Mouse (Mus musculus) kidney, postnatal 0 days (tissue): ENCODE measurements around the gene Gcsam. TPM values are rescaled to one million over a fixed set of nuclear protein-coding genes. Genes with fewer than 3 reads are reported as not detected.

Experiments
- ATAC-seq: fragments of 200-750 bp; cut with Nextera tagmentation; replicated peaks from 2 replicates; pipeline ENCODE4 v1.8.0; 2017; ENCODE audit warnings: low read depth, moderate number of reproducible peaks, moderate TSS enrichment, moderate library complexity; ENCODE audit not compliant: low FRiP score
- DNase-seq: peaks from one replicate; pipeline ENCODE4 v3.0.0-alpha.2; 2016; ENCODE audit warnings: low spot score
- H3K27ac ChIP-seq: fragments of 300-500 bp; sonication (generic); 2 replicates; pipeline ENCODE4 v1.5.1; 2014; ENCODE audit warnings: mild to moderate bottlenecking
- H3K27me3 ChIP-seq: fragments of 300-500 bp; sonication (generic); 2 replicates; pipeline ENCODE4 v1.6.1; 2014; ENCODE audit warnings: low read length, mixed read lengths; ENCODE audit not compliant: insufficient read depth
- H3K36me3 ChIP-seq: fragments of 300-500 bp; sonication (generic); 2 replicates; pipeline ENCODE4 v1.6.1; 2014; ENCODE audit warnings: low read length, mixed read lengths; ENCODE audit not compliant: insufficient read depth
- H3K4me1 ChIP-seq: fragments of 300-500 bp; sonication (generic); replicated peaks from 2 replicates; pipeline ENCODE4 v1.6.1; 2014; ENCODE audit warnings: antibody characterized with exemption, low read length, mixed read lengths; ENCODE audit not compliant: insufficient read depth
- H3K4me2 ChIP-seq: fragments of 300-500 bp; sonication (generic); 2 replicates; pipeline ENCODE4 v1.6.1; 2014; ENCODE audit warnings: mild to moderate bottlenecking, low read length, moderate library complexity, mixed read lengths
- H3K4me3 ChIP-seq: fragments of 300-500 bp; sonication (generic); replicated peaks from 2 replicates; pipeline ENCODE4 v1.5.1; 2014; ENCODE audit warnings: low read depth, low read length
- H3K9ac ChIP-seq: fragments of 300-500 bp; sonication (generic); 2 replicates; pipeline ENCODE4 v1.6.1; 2014; ENCODE audit warnings: low read depth, low read length
- H3K9me3 ChIP-seq: fragments of 300-500 bp; sonication (generic); replicated peaks from 2 replicates; pipeline ENCODE4 v1.6.1; 2016; ENCODE audit warnings: low read length, inconsistent platforms, mixed read lengths
- CTCF ChIP-seq: IDR thresholded peaks from 2 replicates; pipeline ENCODE4 v1.5.1; 2016; ENCODE audit warnings: antibody characterized with exemption, low read depth, mild to moderate bottlenecking, moderate library complexity
- WGBS: fragments of 180-500 bp; shearing (Covaris S2); extraction: QIAGEN DNeasy Blood & Tissue Kit; methylation state at CpG from one replicate; pipeline ENCODE4 v1.1.7; 2014; 5-methylcytosine and 5-hydroxymethylcytosine counted together
- polyA plus RNA-seq: library from polyadenylated mRNA; unstranded; fragments of >200 nt; fragmentation: Nextera tagmentation; extraction: Ambion mirVana; gene quantifications from 2 replicates; pipeline ENCODE4 v1.2.1, GENCODE M21; 2015

The Gcsam gene
- polyA plus RNA-seq, 1 experiment from 2014 or later, result 0.16 TPM

GRCm38 (mm10) chr16:45641301-45641700 lies 31.1 kb downstream of the Gcsam start:
- Histone ChIP-seq H3K4me1 (no peaks in the 10 kb centered on the region), H3K36me3 (no peaks in the 10 kb centered on the region), H3K4me2 (no peak overlapping the region), H3K4me3 (no peak overlapping the region), H3K9me3 (no peaks in the 10 kb centered on the region), H3K27me3 (no peaks in the 10 kb centered on the region), H3K9ac (no peak overlapping the region), H3K27ac (no peak overlapping the region)
- 59% methylated on average over 3 of the region's 3 CpGs for WGBS
- no peak for TF ChIP-seq CTCF
- DNase-seq (no peak), ATAC-seq (no peak)

- WGBS, result 83% methylated on average over 3 of the region's 3 CpGs
- no peak overlapping the region for H3K27ac ChIP-seq
- no peak for ATAC-seq
- H3K4me2 ChIP-seq, result no peak overlapping the region
- no peak overlapping the region for H3K4me3 ChIP-seq
- TF ChIP-seq CTCF, result no peak
- H3K9ac ChIP-seq, result no peak overlapping the region
- no peaks in the 10 kb centered on the region for H3K36me3 ChIP-seq
- no peak for DNase-seq
- no peaks in the 10 kb centered on the region for H3K4me1 ChIP-seq
- H3K9me3 ChIP-seq, result no peaks in the 10 kb centered on the region
- H3K27me3 ChIP-seq, result no peaks in the 10 kb centered on the region
Measured at GRCm38 (mm10) chr16:45643944-45644343, 33.8 kb downstream of the Gcsam start.

- TF ChIP-seq CTCF, result no peak
- 49% methylated on average over 6 of the region's 6 CpGs for whole genome bisulfite sequencing
Measured at GRCm38 (mm10) chr16:45644380-45644779, 34.2 kb downstream of the Gcsam start.

GRCm38 (mm10) chr16:45651497-45651896 lies 41.3 kb downstream of the Gcsam start:
- no peak overlapping the region for H3K4me2 ChIP-seq
- no peak for TF ChIP-seq CTCF
- H3K9me3 ChIP-seq, result no peaks in the 10 kb centered on the region
- H3K4me3 ChIP-seq, result no peak overlapping the region
- H3K36me3 ChIP-seq, result no peaks in the 10 kb centered on the region
- H3K9ac ChIP-seq, result no peak overlapping the region
- peaks cover 6% of the 10 kb centered on the region; the same call in 1 of the 2 replicates for H3K4me1 ChIP-seq
- no peak for ATAC-seq
- WGBS, result 61% methylated on average over 2 of the region's 2 CpGs
- no peak overlapping the region for H3K27ac ChIP-seq
- H3K27me3 ChIP-seq, result 0 out of 2 replicates have a peak, but pooled peaks cover 3% of the 10 kb centered on the region
- DNase-seq, result no peak

More at GRCm38 (mm10) chr16:45644380-45644779, 34.2 kb downstream of the Gcsam start:
- H3K4me2 ChIP-seq, result no peak overlapping the region
- H3K36me3 ChIP-seq, result no peaks in the 10 kb centered on the region
- no peaks in the 10 kb centered on the region for H3K27me3 ChIP-seq
- no peak overlapping the region for H3K9ac ChIP-seq
- no peaks in the 10 kb centered on the region for H3K9me3 ChIP-seq
- ATAC-seq, result no peak
- no peak for DNase-seq
- H3K27ac ChIP-seq, result no peak overlapping the region
- no peaks in the 10 kb centered on the region for H3K4me1 ChIP-seq
- no peak overlapping the region for H3K4me3 ChIP-seq

GRCm38 (mm10) chr16:45653009-45653933 lies 43.1 kb downstream of the Gcsam start:
- Histone ChIP-seq H3K36me3 (no peaks in the 10 kb centered on the region), H3K9ac (peak overlapping the region; percentile 47; the same call in 1 of the 2 replicates), H3K27me3 (0 out of 2 replicates have a peak, but pooled peaks cover 3% of the 10 kb centered on the region), H3K9me3 (no peaks in the 10 kb centered on the region), H3K4me1 (peaks cover 6% of the 10 kb centered on the region; the same call in 1 of the 2 replicates), H3K4me3 (peak overlapping the region; percentile 38), H3K4me2 (peak overlapping the region; percentile 89), H3K27ac (no peak overlapping the region)
- 0 out of 2 replicates have a peak, but pooled peaks have one; percentile 8 for ATAC-seq
- DNase-seq, result no peak
- no peak for TF ChIP-seq CTCF
- 14% methylated on average over 17 of the region's 17 CpGs for WGBS

GRCm38 (mm10) chr16:45653934-45654332 lies 43.8 kb downstream of the Gcsam start, which contains the start of gene BC016579:
BC016579 (minus strand) TSS chr16:45654068.
- Histone ChIP-seq H3K9ac (peak within 1 kb of the TSS; percentile 47; the same call in 1 of the 2 replicates), H3K36me3 (no peaks in the 10 kb centered on the region), H3K4me2 (peak within 1 kb of the TSS; percentile 89), H3K4me3 (peak within 1 kb of the TSS; percentile 38), H3K4me1 (peaks cover 6% of the 10 kb centered on the region; the same call in 1 of the 2 replicates), H3K27ac (no peak within 1 kb of the TSS), H3K27me3 (0 out of 2 replicates have a peak, but pooled peaks cover 3% of the 10 kb centered on the region), H3K9me3 (no peaks in the 10 kb centered on the region)
- 6% methylated on average over 20 of the region's 20 CpGs for WGBS
- TF ChIP-seq CTCF, result no peak
- ATAC-seq (peak; percentile 83), DNase-seq (peak; percentile 13)
